Mouse (Mus musculus): ENCODE results near the gene Ssr2. TPM values are rescaled to one million over a fixed set of nuclear protein-coding genes. Genes with fewer than 3 reads are reported as not detected.

Ssr2 gene
- polyA plus RNA-seq, 1 experiment from 2014 or later, result 157 TPM

- Histone ChIP-seq H3K36me3 (no peaks in the 10 kb centered on the region), H3K9me3 (replicated peaks) (no peaks in the 10 kb centered on the region), H3K9ac (replicated peaks) (no peak overlapping the region), H3K4me1 (peaks cover 17% of the 10 kb centered on the region), H3K27ac (replicated peaks) (no peak overlapping the region), H3K27me3 (replicated peaks) (no peaks in the 10 kb centered on the region), H3K4me3 (replicated peaks) (no peak overlapping the region), H3K4me2 (no peak overlapping the region)
- ATAC-seq (ENCODE audit: low FRiP score), result no peak
- 84% methylated on average over 8 of the region's 8 CpGs for WGBS
Measured at GRCm38 (mm10) chr3:88614418-88614817, 38.7 kb downstream of the Ssr2 start.

- no peak overlapping the region for H3K27ac ChIP-seq (replicated peaks)
- H3K4me2 ChIP-seq, result no peak overlapping the region
- peaks cover 20% of the 10 kb centered on the region for H3K4me1 ChIP-seq
- no peak overlapping the region for H3K9ac ChIP-seq (replicated peaks)
- 80% methylated on average over 5 of the region's 5 CpGs for WGBS
- H3K4me3 ChIP-seq (replicated peaks), result no peak overlapping the region
- no peaks in the 10 kb centered on the region for H3K9me3 ChIP-seq (replicated peaks)
- H3K36me3 ChIP-seq, result no peaks in the 10 kb centered on the region
- ATAC-seq (ENCODE audit: low FRiP score), result no peak
- no peaks in the 10 kb centered on the region for H3K27me3 ChIP-seq (replicated peaks)
Measured at GRCm38 (mm10) chr3:88615117-88615516, 39.4 kb downstream of the Ssr2 start.

GRCm38 (mm10) chr3:88615902-88616391 is 40.3 kb downstream of the Ssr2 start:
- peaks cover 27% of the 10 kb centered on the region for H3K4me1 ChIP-seq
- no peak overlapping the region for H3K27ac ChIP-seq (replicated peaks)
- H3K4me3 ChIP-seq (replicated peaks), result no peak overlapping the region
- no peaks in the 10 kb centered on the region for H3K36me3 ChIP-seq
- no peaks in the 10 kb centered on the region for H3K27me3 ChIP-seq (replicated peaks)
- no peak overlapping the region for H3K9ac ChIP-seq (replicated peaks)
- peak overlapping the region; percentile 3; the same call in 1 of the 2 replicates for H3K4me2 ChIP-seq
- no peaks in the 10 kb centered on the region for H3K9me3 ChIP-seq (replicated peaks)
- ATAC-seq (ENCODE audit: low FRiP score), result no peak
- WGBS, result 31% methylated on average over 9 of the region's 9 CpGs

GRCm38 (mm10) chr3:88616951-88617500 is 41.4 kb downstream of the Ssr2 start:
- Histone ChIP-seq H3K9ac (replicated peaks) (no peak overlapping the region), H3K4me3 (replicated peaks) (no peak overlapping the region), H3K27me3 (replicated peaks) (no peaks in the 10 kb centered on the region), H3K4me2 (no peak overlapping the region), H3K9me3 (replicated peaks) (no peaks in the 10 kb centered on the region), H3K36me3 (no peaks in the 10 kb centered on the region), H3K27ac (replicated peaks) (no peak overlapping the region), H3K4me1 (peaks cover 27% of the 10 kb centered on the region)
- ATAC-seq (ENCODE audit: low FRiP score), result no peak
- WGBS, result 82% methylated on average over 3 of the region's 3 CpGs

GRCm38 (mm10) chr3:88618074-88618871 is 42.6 kb downstream of the Ssr2 start:
- H3K4me1 ChIP-seq, result peaks cover 27% of the 10 kb centered on the region
- no peak overlapping the region for H3K4me3 ChIP-seq (replicated peaks)
- no peaks in the 10 kb centered on the region for H3K36me3 ChIP-seq
- H3K4me2 ChIP-seq, result no peak overlapping the region
- no peak overlapping the region for H3K9ac ChIP-seq (replicated peaks)
- H3K27me3 ChIP-seq (replicated peaks), result no peaks in the 10 kb centered on the region
- H3K27ac ChIP-seq (replicated peaks), result no peak overlapping the region
- H3K9me3 ChIP-seq (replicated peaks), result no peaks in the 10 kb centered on the region
- WGBS, result 75% methylated on average over 8 of the region's 8 CpGs
- ATAC-seq (ENCODE audit: low FRiP score), result no peak

GRCm38 (mm10) chr3:88619113-88620097 is 43.7 kb downstream of the Ssr2 start:
- Histone ChIP-seq H3K4me3 (replicated peaks) (no peak overlapping the region), H3K4me2 (no peak overlapping the region), H3K4me1 (peaks cover 38% of the 10 kb centered on the region), H3K9ac (replicated peaks) (no peak overlapping the region), H3K27ac (replicated peaks) (no peak overlapping the region), H3K36me3 (no peaks in the 10 kb centered on the region), H3K9me3 (replicated peaks) (no peaks in the 10 kb centered on the region), H3K27me3 (replicated peaks) (no peaks in the 10 kb centered on the region)
- ATAC-seq (ENCODE audit: low FRiP score), result no peak
- WGBS, result 43% methylated on average over 9 of the region's 9 CpGs

GRCm38 (mm10) chr3:88620146-88620991 is 44.7 kb downstream of the Ssr2 start:
- Histone ChIP-seq H3K9ac (replicated peaks) (peak overlapping the region; percentile 95), H3K4me2 (peak overlapping the region; percentile 87), H3K36me3 (no peaks in the 10 kb centered on the region), H3K9me3 (replicated peaks) (no peaks in the 10 kb centered on the region), H3K4me1 (peaks cover 44% of the 10 kb centered on the region), H3K27me3 (replicated peaks) (no peaks in the 10 kb centered on the region), H3K4me3 (replicated peaks) (peak overlapping the region; percentile 86), H3K27ac (replicated peaks) (peak overlapping the region; percentile 96)
- WGBS, result 13% methylated on average over 15 of the region's 15 CpGs
- ATAC-seq (ENCODE audit: low FRiP score), result no peak

GRCm38 (mm10) chr3:88620992-88621536 is 45.4 kb downstream of the Ssr2 start:
- Histone ChIP-seq H3K27ac (replicated peaks) (peak overlapping the region; percentile 96), H3K27me3 (replicated peaks) (no peaks in the 10 kb centered on the region), H3K4me3 (replicated peaks) (peak overlapping the region; percentile 86), H3K4me2 (peak overlapping the region; percentile 87), H3K36me3 (no peaks in the 10 kb centered on the region), H3K9me3 (replicated peaks) (no peaks in the 10 kb centered on the region), H3K9ac (replicated peaks) (peak overlapping the region; percentile 95), H3K4me1 (peaks cover 44% of the 10 kb centered on the region)
- ATAC-seq (ENCODE audit: low FRiP score), result peak; percentile 70
- under 1% methylated on average over 62 of the region's 64 CpGs for WGBS

- peak; percentile 25 for ATAC-seq (ENCODE audit: low FRiP score)
- Histone ChIP-seq H3K27ac (replicated peaks) (peak overlapping the region; percentile 96), H3K4me3 (replicated peaks) (peak overlapping the region; percentile 86), H3K4me2 (peak overlapping the region; percentile 87), H3K9me3 (replicated peaks) (no peaks in the 10 kb centered on the region), H3K4me1 (peaks cover 44% of the 10 kb centered on the region), H3K27me3 (replicated peaks) (no peaks in the 10 kb centered on the region), H3K36me3 (no peaks in the 10 kb centered on the region), H3K9ac (replicated peaks) (peak overlapping the region; percentile 95)
- under 1% methylated on average over 36 of the region's 36 CpGs for WGBS
Measured at GRCm38 (mm10) chr3:88621537-88622112, 45.9 kb downstream of the Ssr2 start.

- Histone ChIP-seq H3K36me3 (no peaks in the 10 kb centered on the region), H3K9ac (replicated peaks) (peak overlapping the region; percentile 95), H3K4me3 (replicated peaks) (peak overlapping the region; percentile 86), H3K4me1 (peaks cover 50% of the 10 kb centered on the region), H3K27me3 (replicated peaks) (no peaks in the 10 kb centered on the region), H3K9me3 (replicated peaks) (no peaks in the 10 kb centered on the region), H3K4me2 (peak overlapping the region; percentile 87), H3K27ac (replicated peaks) (peak overlapping the region; percentile 96)
- under 1% methylated on average over 24 of the region's 24 CpGs for WGBS
- ATAC-seq (ENCODE audit: low FRiP score), result peak; percentile 29; the same call in 1 of the 2 replicates
Measured at GRCm38 (mm10) chr3:88622113-88622940, 46.7 kb downstream of the Ssr2 start.
